Mouse (Mus musculus) thymus, postnatal 10 days (tissue): ENCODE measurements around the gene Fchsd2.

Experiments
- DNase-seq, 2 experiments: peaks; one replicate each; pipeline ENCODE4 v3.0.0; 2021; ENCODE audit warnings: low spot score in 2 of 2

Fchsd2 gene

DNA sequence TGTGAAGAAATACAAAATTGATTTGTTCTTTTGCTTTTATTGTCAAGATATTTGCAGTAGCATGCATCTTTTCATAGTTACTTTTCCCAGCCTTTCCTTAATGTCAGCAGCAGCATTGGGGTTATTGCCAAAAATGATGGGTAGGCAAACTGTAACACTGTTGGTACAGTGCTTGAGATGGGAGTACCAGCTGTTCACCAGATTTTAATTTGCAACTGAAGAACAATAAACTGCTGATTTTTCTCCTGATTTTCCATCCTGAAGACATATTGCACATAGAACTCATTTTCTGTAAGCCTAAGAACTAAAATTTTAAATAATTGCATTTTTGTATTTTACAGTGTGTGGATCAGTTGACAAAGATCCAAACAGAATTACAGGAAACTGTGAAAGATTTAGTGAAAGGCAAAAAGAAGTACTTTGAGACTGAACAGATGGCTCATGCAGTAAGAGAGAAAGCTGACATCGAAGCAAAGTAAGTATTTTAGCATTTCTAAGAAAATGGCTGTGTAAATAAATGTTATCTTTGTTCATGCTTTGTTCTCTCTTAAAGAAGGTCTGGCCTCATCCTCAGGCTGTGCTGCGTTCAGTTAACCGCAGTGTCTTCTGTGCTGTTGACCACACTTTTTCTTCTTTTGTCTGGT lies 98.8 kb downstream of the Fchsd2 start:
- no peak for DNase-seq

DNA sequence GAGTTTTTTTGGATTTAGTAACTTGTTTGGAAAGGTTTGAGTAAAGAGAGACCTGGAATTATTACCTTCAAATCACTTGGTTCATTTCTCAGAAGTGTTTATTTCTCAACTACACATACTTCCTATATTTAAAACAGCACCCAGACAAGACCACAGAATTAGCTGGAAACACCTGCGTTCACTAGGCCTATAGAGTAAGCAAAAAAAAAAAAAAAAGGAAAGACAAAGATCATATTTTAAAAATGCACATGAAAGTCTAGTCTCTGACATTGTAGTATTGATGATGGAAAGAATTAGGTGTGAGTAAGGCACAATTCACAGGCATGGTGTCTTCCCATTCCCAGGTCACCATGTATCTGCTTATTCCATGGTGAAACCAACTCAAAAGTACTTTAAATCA lies 118.2 kb downstream of the Fchsd2 start:
- no peak for DNase-seq

DNA sequence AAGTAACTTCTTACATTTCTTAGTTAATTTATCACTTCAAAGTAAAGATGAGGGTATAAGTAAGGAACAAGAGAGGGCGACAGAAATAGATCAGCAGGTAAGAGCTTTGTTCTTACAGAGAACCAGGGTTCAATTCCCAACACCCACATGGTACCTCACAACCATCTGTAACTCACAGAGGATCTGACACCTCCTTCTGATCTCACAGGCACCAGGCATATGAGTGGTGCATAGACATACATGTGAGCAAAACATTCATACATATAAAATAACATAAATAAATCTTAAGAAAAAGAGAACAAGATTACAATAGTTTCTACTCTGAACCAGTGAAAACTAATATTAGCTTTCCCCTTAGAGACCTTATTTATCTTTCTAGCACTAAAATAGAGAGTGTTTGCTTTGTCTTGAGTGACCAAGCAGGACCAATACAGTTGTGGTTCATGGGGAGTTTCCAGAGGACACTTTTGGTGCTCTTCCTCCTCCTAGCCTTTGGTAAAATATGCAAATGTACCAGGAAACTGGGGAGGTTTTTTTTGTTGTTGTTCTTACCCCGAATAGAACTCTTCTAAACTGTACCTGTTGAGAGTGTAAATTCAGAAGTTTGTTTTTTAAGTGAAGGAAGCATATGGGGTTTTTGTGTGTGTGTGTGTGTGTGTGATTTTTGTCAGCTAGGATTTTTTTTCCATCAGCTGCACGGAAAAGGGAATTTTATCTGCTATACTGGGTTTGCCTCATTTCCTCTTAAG lies 121.0 kb downstream of the Fchsd2 start:
- DNase-seq, result no peak

DNA sequence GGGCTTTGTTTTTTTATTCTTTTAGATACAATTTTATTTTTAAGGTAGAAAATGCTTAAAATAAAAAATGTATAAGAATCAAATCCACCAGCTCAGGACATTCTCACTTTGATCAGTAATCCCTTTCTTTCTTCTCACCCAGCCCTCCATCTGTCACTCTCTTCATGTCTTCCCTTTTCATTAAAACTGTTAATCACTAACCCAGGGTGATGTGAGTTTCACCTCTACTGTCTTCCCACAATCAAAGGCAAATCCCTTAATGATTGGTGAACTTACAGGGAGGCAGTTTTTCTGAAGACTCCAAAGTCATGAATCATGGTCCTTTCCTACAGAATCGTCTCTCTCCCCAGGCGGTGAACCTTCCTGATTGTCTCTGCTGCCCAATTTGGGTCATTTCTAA lies 124.1 kb downstream of the Fchsd2 start:
- DNase-seq, result no peak

DNA sequence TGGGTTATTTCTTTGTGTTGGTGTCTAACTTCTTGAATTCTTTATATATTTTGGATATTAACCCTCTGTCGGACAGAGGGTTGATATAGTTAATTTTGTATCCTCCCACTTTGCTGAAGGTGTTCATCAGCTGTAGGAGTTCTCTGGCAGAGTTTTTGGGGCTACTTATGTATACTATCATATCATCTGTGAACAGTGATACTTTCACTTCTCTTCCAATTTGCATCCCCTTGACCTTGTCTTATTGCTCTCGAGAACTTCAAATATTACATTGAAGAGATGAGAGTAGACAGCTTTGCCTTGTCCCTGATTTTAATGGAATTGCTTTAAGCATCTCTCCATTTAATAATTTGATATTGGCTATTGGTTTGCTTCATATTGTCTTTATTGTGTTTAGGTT lies 130.8 kb downstream of the Fchsd2 start:
- DNase-seq, result no peak

DNA sequence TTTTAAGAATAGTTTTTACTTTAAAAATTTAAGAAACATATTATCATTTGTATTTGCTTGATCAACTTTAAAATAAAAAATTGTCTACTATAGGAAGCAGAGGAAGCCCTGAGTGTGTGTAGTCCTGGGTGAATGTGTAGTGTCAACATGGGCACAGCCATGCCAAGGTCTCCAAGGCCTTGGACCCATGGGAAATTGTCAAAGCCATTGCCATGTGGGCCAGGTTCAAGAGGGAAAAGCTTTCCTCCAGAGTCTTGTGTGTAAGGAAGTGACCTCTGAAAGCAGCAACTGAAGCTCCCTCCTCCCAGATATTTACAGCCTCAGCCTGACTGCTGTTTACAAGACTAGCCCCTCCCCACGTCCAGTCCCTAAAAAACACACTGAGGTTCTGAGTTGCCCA lies 136.7 kb downstream of the Fchsd2 start:
- DNase-seq, result no peak

DNA sequence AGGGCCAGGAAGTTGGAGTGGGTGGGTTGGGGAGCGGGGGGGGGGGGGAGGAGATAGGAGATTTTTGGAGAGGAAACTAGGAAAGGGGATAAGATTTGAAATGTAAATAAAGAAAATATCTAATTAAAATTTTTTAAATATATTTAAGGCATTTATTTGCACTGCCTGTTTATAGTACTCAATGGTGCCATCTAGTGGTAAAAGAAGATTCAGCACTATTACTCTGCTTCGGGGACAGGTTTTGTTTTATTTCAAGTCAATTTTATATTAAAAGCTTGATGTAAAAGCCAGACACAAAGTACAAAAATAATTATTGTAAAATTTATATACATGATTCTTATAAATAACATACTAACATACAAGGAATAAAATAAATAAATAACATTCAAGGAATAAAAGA lies 138.8 kb downstream of the Fchsd2 start:
- DNase-seq, result peak in 1 of 2 experiments; percentile 37

DNA sequence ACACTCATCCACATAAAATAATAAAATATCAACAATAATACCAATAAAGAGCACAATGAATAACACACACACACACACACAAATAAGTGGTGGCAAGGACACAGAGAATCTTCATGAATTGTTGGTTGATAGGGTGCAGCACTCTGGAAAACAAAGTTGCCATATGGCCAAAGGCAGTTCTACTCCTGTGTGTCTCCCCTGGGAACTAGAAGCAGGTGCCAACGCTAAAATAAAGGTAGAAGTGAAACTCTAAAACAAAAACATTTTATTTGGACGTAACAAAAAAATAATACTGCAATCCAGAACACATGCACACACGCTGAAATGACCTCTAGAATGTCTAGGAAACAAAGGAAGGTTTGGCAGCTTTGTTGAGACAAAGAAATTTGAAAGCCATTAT lies 140.1 kb downstream of the Fchsd2 start:
- no peak for DNase-seq

DNA sequence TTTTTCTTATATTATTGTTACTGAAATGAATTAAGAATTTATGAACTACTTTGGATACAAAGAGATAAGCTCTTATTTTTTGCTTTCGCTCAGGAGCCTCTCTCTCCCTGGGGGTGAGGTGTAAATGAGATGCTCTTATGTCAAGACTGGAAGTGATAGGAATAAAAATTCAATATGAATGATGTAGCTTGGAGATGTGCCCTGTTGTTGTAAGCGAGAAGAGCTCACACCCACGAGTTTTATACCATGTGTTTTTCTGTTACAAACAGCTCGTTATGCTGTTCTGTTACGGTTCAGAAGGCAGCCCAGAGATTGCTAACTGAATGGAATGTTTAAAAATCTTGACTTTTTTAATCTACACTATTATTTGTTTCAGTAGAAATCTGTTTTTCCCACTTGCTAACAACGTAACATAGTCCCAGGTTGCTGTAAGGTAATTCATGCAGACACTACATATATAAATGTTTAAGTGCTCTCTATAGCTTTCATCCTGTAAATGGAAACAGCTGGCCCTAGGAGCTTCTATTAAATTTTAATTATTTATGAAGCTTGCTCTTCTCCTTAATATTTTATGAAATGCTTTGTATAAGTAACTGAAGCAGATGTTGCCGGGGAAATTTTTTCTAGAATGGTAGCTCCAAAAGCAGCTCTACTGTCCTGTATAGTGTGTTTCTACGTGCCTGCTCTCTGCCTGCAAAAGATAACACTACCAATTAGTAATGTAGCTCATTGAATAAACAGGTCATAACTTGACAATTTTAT lies 144.2 kb downstream of the Fchsd2 start:
- DNase-seq, result no peak

DNA sequence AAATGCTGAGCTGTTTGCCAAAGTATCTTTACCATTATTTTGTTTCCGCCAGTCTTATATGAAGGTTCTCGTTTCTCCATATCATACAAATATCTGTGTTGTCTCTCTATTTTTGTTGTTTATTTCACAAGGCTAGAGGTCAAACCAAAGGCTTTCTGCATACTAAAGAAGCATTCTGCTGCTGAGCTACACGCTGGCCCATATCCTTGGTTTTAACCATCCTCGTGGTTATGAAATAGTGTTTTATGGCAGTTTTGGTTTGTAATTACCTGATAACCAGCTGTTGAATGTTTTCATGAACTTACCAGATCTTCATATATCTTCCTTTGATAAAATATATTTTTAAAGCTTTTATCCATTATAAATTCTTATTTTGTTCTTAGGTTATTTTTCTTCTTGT lies 156.1 kb downstream of the Fchsd2 start:
- no peak for DNase-seq

DNA sequence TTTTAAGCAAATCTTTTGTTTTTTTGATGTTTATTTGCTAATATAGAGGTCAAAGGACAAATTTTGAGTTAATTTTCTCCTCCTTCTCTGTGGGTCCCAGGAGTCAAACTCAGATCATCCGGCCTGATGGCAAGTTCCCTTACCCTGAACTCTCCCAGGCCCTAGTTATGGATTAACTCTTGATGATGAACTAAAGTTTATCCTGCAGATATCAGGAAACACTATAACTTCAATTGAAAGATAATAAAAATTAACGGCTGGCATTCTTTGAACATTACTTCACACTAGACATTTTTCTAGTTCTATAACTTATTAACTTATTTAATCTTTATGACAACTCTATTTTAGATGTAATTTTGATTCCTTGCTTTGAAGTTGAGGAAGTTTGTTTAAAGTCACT lies 156.5 kb downstream of the Fchsd2 start:
- DNase-seq, result no peak

DNA sequence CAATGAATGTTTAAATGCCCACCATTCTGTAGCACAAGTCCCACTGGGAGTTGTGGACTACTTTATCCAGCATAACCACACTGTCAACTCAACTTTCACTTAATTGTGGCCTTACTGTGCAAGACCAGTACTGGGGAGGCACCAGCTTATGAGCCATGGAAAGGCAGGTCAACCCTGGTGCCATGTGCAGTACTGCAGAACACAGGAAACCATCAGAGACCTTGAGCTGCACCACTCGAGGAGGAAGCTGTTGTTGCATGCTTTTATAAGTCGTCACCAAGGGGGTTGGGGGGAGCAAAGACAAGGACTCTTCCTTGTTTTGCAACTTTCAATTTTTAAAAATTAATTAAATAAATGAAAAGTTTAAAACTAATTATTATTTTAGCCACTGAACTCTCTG lies 160.4 kb downstream of the Fchsd2 start:
- no peak for DNase-seq

DNA sequence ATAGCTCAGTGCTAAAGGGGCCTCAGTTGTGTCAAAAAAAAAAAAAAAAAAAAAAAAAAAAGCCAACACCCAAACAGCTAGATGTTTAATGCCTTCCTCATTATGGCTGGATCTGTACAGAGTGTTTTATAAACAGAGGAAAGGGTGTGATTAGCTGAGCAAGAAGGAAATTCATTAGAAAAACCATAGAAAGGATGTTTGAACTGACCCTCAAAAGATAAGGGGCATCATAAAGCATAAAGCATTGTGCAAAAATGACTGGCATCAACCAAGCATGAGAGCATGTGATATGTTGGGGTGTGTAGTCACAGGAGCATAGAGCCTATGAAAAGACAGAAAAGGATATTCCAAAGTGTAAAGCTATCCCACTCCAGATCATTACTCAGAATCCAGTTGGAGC lies 165.8 kb downstream of the Fchsd2 start:
- DNase-seq, result no peak

DNA sequence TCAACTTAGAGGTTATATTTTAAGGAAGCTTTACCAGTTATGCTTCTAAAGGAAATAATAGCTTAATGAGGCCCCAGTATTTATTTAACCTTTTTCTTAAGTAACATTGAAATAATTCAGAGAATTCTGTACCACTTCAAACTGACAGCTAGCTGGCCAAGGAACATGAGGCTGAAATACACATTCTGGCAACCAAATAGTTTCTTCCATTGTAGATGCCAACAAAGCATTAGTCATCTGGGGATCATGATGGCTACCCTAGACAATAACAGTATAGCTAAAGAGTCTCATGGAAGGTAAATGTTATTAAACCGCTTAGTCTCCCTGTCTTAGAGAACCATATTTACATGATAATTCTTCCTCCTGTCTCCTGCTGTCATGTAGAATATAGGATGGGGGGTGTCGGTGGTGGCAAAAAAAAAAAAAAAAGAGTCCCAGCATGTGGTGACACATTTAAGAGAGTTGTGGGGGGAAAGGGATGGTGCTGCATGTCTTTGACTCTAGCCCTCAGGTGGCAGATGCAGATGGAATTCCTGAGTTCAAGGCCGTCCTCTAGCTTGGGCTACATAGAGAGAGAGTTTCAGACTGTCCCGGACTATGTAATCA lies 169.4 kb downstream of the Fchsd2 start:
- DNase-seq, result no peak

DNA sequence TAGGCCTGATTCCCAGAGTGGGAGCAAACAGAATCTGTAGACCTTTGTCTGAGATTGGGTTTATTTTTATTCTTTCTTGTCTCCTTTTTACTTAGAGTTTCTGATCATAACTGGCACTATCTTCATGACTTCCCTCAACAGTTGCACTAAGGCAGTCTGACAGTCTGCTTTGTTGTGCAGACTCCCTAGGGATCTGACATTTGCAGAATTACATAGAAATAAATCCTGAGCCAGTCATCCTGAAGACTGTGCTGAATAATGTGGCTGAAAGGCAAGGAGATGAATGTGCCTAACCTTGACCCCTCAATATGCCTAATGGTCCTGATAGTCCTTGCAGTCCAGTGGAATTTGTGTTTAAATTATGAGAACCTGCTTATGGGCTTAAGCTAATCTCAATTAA lies 170.8 kb downstream of the Fchsd2 start:
- no peak for DNase-seq

DNA sequence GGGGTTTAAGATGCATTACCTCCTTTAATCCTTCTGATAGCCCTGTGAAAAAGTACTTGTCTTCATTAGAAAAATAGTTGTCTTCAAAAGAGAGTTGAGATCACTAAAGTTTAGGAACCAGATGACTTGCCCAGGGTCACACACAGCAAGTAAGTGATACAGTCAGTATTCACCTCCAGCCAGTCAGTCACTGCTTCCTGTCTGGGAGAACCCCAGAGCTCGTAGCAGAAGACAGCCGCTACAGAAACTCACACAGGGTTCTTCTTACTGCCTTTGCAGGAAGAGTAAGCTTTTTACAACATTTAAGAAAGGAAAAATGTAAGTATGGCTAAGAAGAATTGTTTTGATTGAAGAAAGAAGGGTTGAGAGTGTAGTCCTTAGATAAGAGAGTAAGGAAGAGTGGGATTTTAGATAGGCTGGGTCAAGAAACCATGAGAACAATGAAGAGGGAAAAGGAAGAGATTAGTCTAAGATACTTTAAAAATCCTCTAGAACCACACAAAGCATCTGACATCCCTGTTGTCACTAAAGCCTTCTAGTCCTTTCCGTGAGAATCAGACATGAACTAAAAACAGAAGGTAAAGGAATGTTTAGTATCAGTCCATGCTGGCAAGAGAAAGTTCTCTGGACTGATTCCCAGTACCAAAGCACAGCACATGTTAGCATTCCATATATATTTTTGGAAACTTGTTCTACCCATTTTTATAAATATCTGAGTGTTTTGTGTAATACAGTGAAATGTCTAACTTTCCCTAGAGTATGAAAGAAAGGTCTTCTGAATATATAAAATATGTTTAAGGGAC lies 175.0 kb downstream of the Fchsd2 start:
- no peak for DNase-seq

DNA sequence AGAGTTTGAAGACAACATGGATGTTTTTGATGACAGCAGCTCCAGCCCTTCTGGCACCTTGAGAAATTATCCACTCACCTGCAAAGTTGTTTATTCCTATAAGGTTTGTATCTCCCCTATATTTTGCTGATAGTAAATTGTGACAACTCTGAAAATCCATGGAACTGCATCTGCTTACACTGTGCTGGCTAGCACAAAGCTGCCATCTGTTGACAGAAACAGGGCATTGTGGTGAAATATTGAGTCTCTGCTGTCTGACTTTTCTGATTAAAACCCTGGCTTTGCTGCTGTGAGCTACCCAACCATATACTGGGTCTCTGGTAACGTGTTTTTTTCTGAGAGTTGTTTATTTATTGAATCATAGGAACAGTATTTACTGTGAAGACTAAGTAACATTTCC lies 178.9 kb downstream of the Fchsd2 start:
- DNase-seq, result no peak

DNA sequence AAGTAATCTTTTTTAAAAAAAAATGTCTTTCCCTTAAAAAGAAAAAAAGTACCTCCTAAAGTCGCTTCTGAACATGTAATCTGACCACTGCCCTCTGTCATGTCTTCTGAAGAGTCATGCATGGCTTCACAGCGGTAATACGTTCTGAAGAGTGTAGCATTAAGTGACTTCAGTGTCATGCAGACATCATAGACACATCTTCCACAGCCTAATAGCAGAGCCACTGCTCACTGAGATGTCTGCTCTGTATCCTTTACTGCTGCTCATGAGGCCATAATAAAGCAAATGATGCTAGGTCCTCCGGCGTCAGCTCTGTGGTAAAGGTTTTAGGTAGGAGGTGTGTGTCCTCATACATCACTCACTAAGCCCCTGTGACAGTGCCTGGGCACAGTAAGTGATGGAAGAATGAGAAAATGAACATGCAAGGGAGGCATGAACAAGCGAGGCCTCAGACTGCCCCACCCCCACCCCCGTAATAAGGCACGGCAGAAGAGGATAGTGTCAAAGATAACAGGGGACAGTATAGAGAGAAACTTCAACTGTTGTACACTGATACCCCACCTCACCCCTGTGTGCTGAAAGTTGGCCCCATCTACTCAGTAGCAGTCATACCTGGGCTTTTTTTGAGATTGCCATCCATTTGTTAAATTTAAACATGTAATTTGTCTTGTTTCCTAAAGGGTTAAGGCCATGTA lies 179.9 kb downstream of the Fchsd2 start:
- no peak for DNase-seq

DNA sequence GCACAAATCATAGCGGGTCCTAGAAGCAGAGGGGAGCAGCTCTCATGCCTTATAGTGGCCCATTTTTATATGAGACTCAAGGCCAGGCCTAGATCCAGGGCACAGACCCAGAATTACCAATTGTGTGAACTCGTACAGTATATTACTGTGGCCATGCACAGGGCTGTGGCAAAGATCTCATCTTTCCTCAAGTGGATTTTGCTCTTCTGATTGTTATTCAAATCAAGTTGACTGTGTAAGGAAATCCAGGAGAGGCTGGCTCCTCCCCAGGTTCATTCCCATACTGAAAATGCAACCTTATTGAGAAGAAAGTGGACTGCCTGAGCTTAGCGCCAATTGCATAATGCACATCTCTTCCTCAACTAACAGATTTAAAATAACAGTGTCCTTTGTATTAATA lies 190.1 kb downstream of the Fchsd2 start:
- DNase-seq, result no peak

DNA sequence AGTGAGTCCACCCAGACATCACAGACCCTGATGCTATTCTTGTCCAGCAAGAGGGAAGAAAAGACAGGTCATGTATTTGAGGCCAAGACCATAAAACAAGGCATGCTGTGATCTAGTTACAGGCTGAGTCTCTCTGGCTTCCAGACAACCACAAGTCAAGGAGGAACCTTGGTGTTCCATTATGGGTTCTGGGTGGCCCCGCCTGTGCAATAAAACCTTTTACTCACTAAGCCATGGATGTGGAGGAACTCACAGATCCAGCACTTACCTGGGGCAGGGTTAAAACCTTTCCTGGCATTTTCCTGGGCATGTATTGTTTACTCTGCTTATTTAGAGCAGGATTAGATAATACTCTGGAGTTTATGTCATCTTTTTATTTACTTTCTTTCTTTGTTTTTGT lies 191.8 kb downstream of the Fchsd2 start:
- DNase-seq, result no peak

DNA sequence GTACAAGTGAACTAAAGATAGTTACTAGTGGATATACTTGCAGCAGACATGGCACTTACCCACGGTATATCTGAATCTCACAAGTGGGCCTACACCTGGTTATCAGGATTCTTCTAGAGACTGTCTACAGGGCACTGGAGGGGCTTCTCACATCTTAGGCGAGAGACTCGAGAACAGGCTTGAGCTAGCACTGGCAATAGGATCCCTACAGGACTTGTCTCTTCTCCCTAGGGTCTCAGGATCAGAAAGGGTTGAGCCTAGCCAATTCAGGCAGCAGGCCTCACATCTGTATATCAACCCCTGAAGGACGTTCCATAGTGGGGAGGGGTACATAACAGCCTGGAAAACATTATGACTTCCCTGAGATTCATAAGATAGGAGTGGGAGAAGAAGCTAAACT lies 194.2 kb downstream of the Fchsd2 start:
- DNase-seq, result no peak
